Comparison of ENCODE assay signal across 9 mouse cellular contexts in the genomic region with DNA sequence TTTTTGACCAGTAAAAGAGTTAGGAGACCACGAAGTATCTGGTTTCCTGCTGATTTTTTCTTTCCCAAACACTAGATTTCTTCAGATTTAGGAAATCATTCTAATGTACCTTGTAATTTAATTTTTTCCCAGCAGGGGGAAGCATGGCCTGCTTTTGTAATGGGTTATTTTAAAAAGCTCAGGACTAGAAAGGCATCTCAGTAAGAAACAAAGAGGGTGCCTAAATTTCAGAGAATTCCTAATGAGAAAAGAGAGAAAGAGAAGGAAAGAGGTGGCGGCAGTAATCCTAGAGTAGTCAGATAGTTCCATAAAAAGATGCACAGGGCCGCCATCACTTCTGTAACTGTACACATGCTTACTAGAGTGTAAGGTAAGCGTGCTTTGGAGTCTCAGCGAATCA. TPM values are rescaled to one million over a fixed set of nuclear protein-coding genes. Genes with fewer than 3 reads are reported as not detected.
A peak's percentile ranks its signal among the peaks of the same experiment; 100 is the strongest.
DNase-seq lines count a peak whose midpoint lies in the region; ATAC-seq and TF ChIP-seq lines count a peak whose summit lies in the region.
"Had no signal": no experiment of that assay in that cellular context is flagged by ENCODE, and none has a peak within 500 bp of the region (broad histone marks: within the 10 kb centered on the region; RNA-seq: fewer than 3 reads in every experiment).

No protein-coding gene starts in this region.

- H3K4me1 ChIP-seq in embryonic facial prominence, embryonic 11.5 days (ENCODE audit: control insufficient read depth, insufficient read depth, low read length) = no peaks in the 10 kb centered on the region
- H3K4me1 ChIP-seq in embryonic facial prominence, embryonic 10.5 days = peaks cover 6% of the 10 kb centered on the region; the same call in 1 of the 2 replicates

- no peaks in the 10 kb centered on the region for H3K9me3 ChIP-seq in embryonic facial prominence, embryonic 11.5 days (replicated peaks; ENCODE audit: control insufficient read depth, low read length)
- 0 out of 2 replicates have a peak, but pooled peaks cover 3% of the 10 kb centered on the region for H3K9me3 ChIP-seq in embryonic facial prominence, embryonic 10.5 days
- H3K9me3 ChIP-seq: lung, embryonic 15.5 days had no signal

- H3K4me3 ChIP-seq in embryonic facial prominence, embryonic 11.5 days (ENCODE audit: low read depth, low read length) = no peak overlapping the region
- H3K4me3 ChIP-seq in embryonic facial prominence, embryonic 10.5 days = no peak overlapping the region
- peak overlapping the region; percentile 90 for H3K4me3 ChIP-seq in layer of hippocampus, adult 2 months
- H3K4me3 ChIP-seq: lung, embryonic 15.5 days had no signal

- DNase-seq in embryonic facial prominence, embryonic 11.5 days (ENCODE audit: low spot score) = peak; percentile 81
- no peak for DNase-seq in embryonic facial prominence, embryonic 10.5 days (ENCODE audit: low spot score)
- peak; percentile 5 for DNase-seq in lung, postnatal 10 days
- no peak for DNase-seq in lung, postnatal 14 days
- peak; percentile 59 to 69 for DNase-seq in layer of hippocampus, adult 2 months (ENCODE audit: low spot score in 2 of 2)
- DNase-seq in right cerebral cortex, postnatal 10 days (ENCODE audit: low spot score in 2 of 2) = peak; percentile 34 to 35
- DNase-seq in thymus, postnatal 10 days (ENCODE audit: low spot score in 2 of 2) = no peak
- DNase-seq in adrenal gland, adult 8-10 months = no peak

- no peak overlapping the region for H3K27ac ChIP-seq in embryonic facial prominence, embryonic 11.5 days (replicated peaks; ENCODE audit: low read depth, low read length)
- no peak overlapping the region for H3K27ac ChIP-seq in embryonic facial prominence, embryonic 10.5 days (replicated peaks)
- peak overlapping the region; percentile 80 for H3K27ac ChIP-seq in layer of hippocampus, adult 2 months
- H3K27ac ChIP-seq: lung, embryonic 15.5 days had no signal

- H3K27me3 ChIP-seq in embryonic facial prominence, embryonic 11.5 days (ENCODE audit: control insufficient read depth, insufficient read depth, low read length) = peaks cover 2% of the 10 kb centered on the region
- H3K27me3 ChIP-seq in embryonic facial prominence, embryonic 10.5 days (replicated peaks; ENCODE audit: low read depth, poor library complexity, severe bottlenecking) = peaks cover 18% of the 10 kb centered on the region

- TF ChIP-seq CTCF in layer of hippocampus, adult 2 months (conservative IDR thresholded peaks at IDR 0.05) = peak; percentile 83

- no peak for ATAC-seq in embryonic facial prominence, embryonic 11.5 days (replicated peaks; ENCODE audit: insufficient number of reproducible peaks, low FRiP score, low TSS enrichment, low read depth)

- WGBS in embryonic facial prominence, embryonic 11.5 days = 64% methylated on average over 5 of the region's 5 CpGs
- 63% methylated on average over 5 of the region's 5 CpGs for WGBS in embryonic facial prominence, embryonic 10.5 days

- no peak overlapping the region for H3K9ac ChIP-seq in embryonic facial prominence, embryonic 11.5 days (replicated peaks; ENCODE audit: low read length)
- H3K9ac ChIP-seq: lung, embryonic 15.5 days had no signal

- no peak overlapping the region for H3K4me2 ChIP-seq in embryonic facial prominence, embryonic 11.5 days (ENCODE audit: low read depth, low read length)
- H3K4me2 ChIP-seq: lung, embryonic 15.5 days had no signal

- no peaks in the 10 kb centered on the region for H3K36me3 ChIP-seq in embryonic facial prominence, embryonic 11.5 days (replicated peaks; ENCODE audit: control insufficient read depth, insufficient read depth, low read depth, low read length)
- no peaks in the 10 kb centered on the region for H3K36me3 ChIP-seq in embryonic facial prominence, embryonic 10.5 days (replicated peaks)
- H3K36me3 ChIP-seq: lung, embryonic 15.5 days had no signal

RNA-seq across cellular contexts. Expression of a gene that starts 2.1 kb away (rescaled TPM):
- polyA plus RNA-seq in embryonic facial prominence, embryonic 11.5 days (2014; fragmentation: Nextera tagmentation; extraction: Ambion mirVana) = 7.2 and 10.2 TPM in 2 replicates
- 3.6 and 5.1 TPM in 2 replicates for polyA plus RNA-seq in embryonic facial prominence, embryonic 10.5 days (2016; fragmentation: Nextera tagmentation; extraction: Ambion mirVana)
- 10 to 100 TPM; 13.7 to 18.2 TPM for total RNA-seq in layer of hippocampus, adult 2 months (2021)
- total RNA-seq in adrenal gland, adult 8-10 months (2022) = 1 to 10 TPM in 3 of 4 experiments, under 1 TPM in 1; 0.84 to 1.9 (median 1.2) TPM

Comparison
In these comparisons a context has a peak if more than half of its experiments do, and no peak if none do; other contexts are left out.
1. DNase-seq: peak in embryonic facial prominence, embryonic 11.5 days (single experiment), lung, postnatal 10 days (single experiment), layer of hippocampus, adult 2 months (2 of 2) and right cerebral cortex, postnatal 10 days (2 of 2); none in embryonic facial prominence, embryonic 10.5 days (single experiment), lung, postnatal 14 days (single experiment), thymus, postnatal 10 days (0 of 2) and adrenal gland, adult 8-10 months (single experiment).
2. RNA of a gene that starts 2.1 kb away (total RNA-seq): 13.7 to 18.2 TPM in layer of hippocampus, adult 2 months; 0.84 to 1.9 TPM in adrenal gland, adult 8-10 months; every median in the first group is over 4 times any median in the second.